26 mouse cellular contexts compared by ENCODE assay signal in genomic region chr7:79611901-79612300, GRCm38 (mm10). TPM values are rescaled to one million over a fixed set of nuclear protein-coding genes. Genes with fewer than 3 reads are reported as not detected.
A peak's percentile ranks its signal among the peaks of the same experiment; 100 is the strongest.
DNase-seq lines count a peak whose midpoint lies in the region; ATAC-seq lines count a peak whose summit lies in the region.
"Had no signal": no experiment of that assay in that cellular context is flagged by ENCODE, and none has a peak within 500 bp of the region (broad histone marks: within the 10 kb centered on the region; RNA-seq: fewer than 3 reads in every experiment).

No protein-coding gene starts in this region.

- 0 out of 2 replicates have a peak overlapping the region, but pooled peaks have one; percentile 40 for H3K27ac ChIP-seq in hindbrain, embryonic 10.5 days
- H3K27ac ChIP-seq in hindbrain, embryonic 11.5 days (ENCODE audit: low read depth, low read length) = no peak overlapping the region
- H3K27ac ChIP-seq in neural tube, embryonic 12.5 days = no peak overlapping the region
- no peak overlapping the region for H3K27ac ChIP-seq in neural tube, embryonic 15.5 days (replicated peaks)
- H3K27ac ChIP-seq: embryonic facial prominence, embryonic 10.5 days; limb, embryonic 12.5 days; macrophage; midbrain, embryonic 15.5 days had no signal

- no peaks in the 10 kb centered on the region for H3K36me3 ChIP-seq in hindbrain, embryonic 10.5 days
- H3K36me3 ChIP-seq in hindbrain, embryonic 11.5 days (ENCODE audit: control insufficient read depth, insufficient read depth, low read length) = no peaks in the 10 kb centered on the region
- no peaks in the 10 kb centered on the region for H3K36me3 ChIP-seq in neural tube, embryonic 12.5 days
- H3K36me3 ChIP-seq in neural tube, embryonic 15.5 days = no peaks in the 10 kb centered on the region
- H3K36me3 ChIP-seq: embryonic facial prominence, embryonic 10.5 days; limb, embryonic 12.5 days; midbrain, embryonic 15.5 days had no signal

- WGBS in hindbrain, embryonic 10.5 days = 72% methylated on average over 9 of the region's 9 CpGs
- 71% methylated on average over 9 of the region's 9 CpGs for WGBS in hindbrain, embryonic 11.5 days
- WGBS in neural tube, embryonic 12.5 days = 81% methylated on average over 9 of the region's 9 CpGs
- 76% methylated on average over 9 of the region's 9 CpGs for WGBS in neural tube, embryonic 15.5 days

- DNase-seq in gastrocnemius, adult 18-20 months (ENCODE audit: low spot score) = peak; percentile 19
- no peak for DNase-seq in gastrocnemius, postnatal 4 days (ENCODE audit: low spot score in 2 of 2)
- no peak for DNase-seq in hindbrain, embryonic 10.5 days (ENCODE audit: low spot score)
- no peak for DNase-seq in hindbrain, embryonic 11.5 days (ENCODE audit: low spot score)
- DNase-seq in adrenal gland, postnatal 10 days = no peak
- DNase-seq: adrenal gland, postnatal 36 days; cerebellum, adult 11-12 months; cerebellum, postnatal 10 days; heart, postnatal 36 days; kidney, adult 9 months; kidney, postnatal 14 days; layer of hippocampus, postnatal 36 days; liver, postnatal 0 days had no signal

- H3K4me3 ChIP-seq in hindbrain, embryonic 10.5 days = no peak overlapping the region
- H3K4me3 ChIP-seq in hindbrain, embryonic 11.5 days (ENCODE audit: low read depth, low read length) = no peak overlapping the region
- no peak overlapping the region for H3K4me3 ChIP-seq in neural tube, embryonic 12.5 days
- H3K4me3 ChIP-seq in neural tube, embryonic 15.5 days (replicated peaks) = no peak overlapping the region
- H3K4me3 ChIP-seq: embryonic facial prominence, embryonic 10.5 days; limb, embryonic 12.5 days; midbrain, embryonic 15.5 days had no signal

- no peak overlapping the region for H3K9ac ChIP-seq in hindbrain, embryonic 11.5 days (ENCODE audit: low read depth, low read length)
- H3K9ac ChIP-seq in neural tube, embryonic 12.5 days = peak overlapping the region; percentile 29; the same call in 1 of the 2 replicates
- no peak overlapping the region for H3K9ac ChIP-seq in neural tube, embryonic 15.5 days (replicated peaks)
- H3K9ac ChIP-seq: limb, embryonic 12.5 days; liver, postnatal 0 days; midbrain, embryonic 15.5 days had no signal

- H3K9me3 ChIP-seq in hindbrain, embryonic 10.5 days = no peaks in the 10 kb centered on the region
- H3K9me3 ChIP-seq in hindbrain, embryonic 11.5 days (ENCODE audit: control insufficient read depth, low read length) = no peaks in the 10 kb centered on the region
- H3K9me3 ChIP-seq in neural tube, embryonic 12.5 days = no peaks in the 10 kb centered on the region
- no peaks in the 10 kb centered on the region for H3K9me3 ChIP-seq in neural tube, embryonic 15.5 days (replicated peaks)
- H3K9me3 ChIP-seq: embryonic facial prominence, embryonic 10.5 days; limb, embryonic 12.5 days; midbrain, embryonic 15.5 days had no signal

- peaks cover 30% of the 10 kb centered on the region for H3K4me1 ChIP-seq in hindbrain, embryonic 10.5 days (replicated peaks)
- peaks cover 2% of the 10 kb centered on the region for H3K4me1 ChIP-seq in hindbrain, embryonic 11.5 days (replicated peaks; ENCODE audit: control insufficient read depth, insufficient read depth, low read length)
- peaks cover 8% of the 10 kb centered on the region for H3K4me1 ChIP-seq in neural tube, embryonic 12.5 days
- peaks cover 28% of the 10 kb centered on the region for H3K4me1 ChIP-seq in neural tube, embryonic 15.5 days

- H3K4me2 ChIP-seq in hindbrain, embryonic 11.5 days (replicated peaks; ENCODE audit: low read depth, low read length) = no peak overlapping the region
- no peak overlapping the region for H3K4me2 ChIP-seq in neural tube, embryonic 12.5 days (replicated peaks)
- H3K4me2 ChIP-seq in neural tube, embryonic 15.5 days = no peak overlapping the region
- H3K4me2 ChIP-seq: limb, embryonic 12.5 days; liver, embryonic 11.5 days; midbrain, embryonic 15.5 days had no signal

- peaks cover 96% of the 10 kb centered on the region for H3K27me3 ChIP-seq in hindbrain, embryonic 10.5 days (ENCODE audit: insufficient read depth, poor library complexity, severe bottlenecking)
- H3K27me3 ChIP-seq in hindbrain, embryonic 11.5 days (ENCODE audit: control insufficient read depth, insufficient read depth, low read length) = peaks cover 17% of the 10 kb centered on the region
- H3K27me3 ChIP-seq in neural tube, embryonic 12.5 days (replicated peaks) = peaks cover 23% of the 10 kb centered on the region
- H3K27me3 ChIP-seq in neural tube, embryonic 15.5 days (replicated peaks) = peaks cover 28% of the 10 kb centered on the region

- no peak for ATAC-seq in hindbrain, embryonic 11.5 days (ENCODE audit: low FRiP score)
- ATAC-seq in neural tube, embryonic 12.5 days (ENCODE audit: low FRiP score, low read depth) = no peak
- no peak for ATAC-seq in neural tube, embryonic 15.5 days (ENCODE audit: low FRiP score)
- ATAC-seq: liver, postnatal 0 days; lung, postnatal 0 days had no signal

RNA-seq across cellular contexts. Expression of gene Rhcg, which starts 5.6 kb away (rescaled TPM):
- not detected for total RNA-seq in gastrocnemius, adult 18-20 months (2021)
- not detected for total RNA-seq in gastrocnemius, postnatal 4 days (2021)
- polyA plus RNA-seq in hindbrain, embryonic 10.5 days (2016; fragmentation: Nextera tagmentation; extraction: Ambion mirVana) = 0.12 and 0.67 TPM in 2 replicates
- polyA plus RNA-seq in hindbrain, embryonic 11.5 days (2014; fragmentation: Nextera tagmentation; extraction: Ambion mirVana) = 1.4 and 2.7 TPM in 2 replicates
- 3.3 and 3.6 TPM in 2 replicates for polyA plus RNA-seq in neural tube, embryonic 12.5 days (2016; fragmentation: Nextera tagmentation; extraction: Ambion mirVana)
- polyA plus RNA-seq in neural tube, embryonic 15.5 days (2015; fragmentation: Nextera tagmentation; extraction: Ambion mirVana) = 5.4 and 6.5 TPM in 2 replicates
- total RNA-seq in adrenal gland, postnatal 10 days (2021) = under 1 TPM; 0.66 to 0.91 TPM
- total RNA-seq: heart, postnatal 36 days; neutrophil, adult 5-6 weeks had no signal
- polyA plus RNA-seq: heart, embryonic 14.5 days; limb, embryonic 12.5 days; liver, embryonic 11.5 days; macrophage; small intestine, adult 2 months; urinary bladder, adult 2 months had no signal

RNA-seq across cellular contexts. Expression of gene Ticrr, which starts 48.1 kb away (rescaled TPM):
- total RNA-seq in gastrocnemius, adult 18-20 months (2021) = not detected
- total RNA-seq in gastrocnemius, postnatal 4 days (2021) = 1 to 10 TPM; 4.7 to 5.0 TPM
- polyA plus RNA-seq in hindbrain, embryonic 10.5 days (2016; fragmentation: Nextera tagmentation; extraction: Ambion mirVana) = 16.1 and 16.5 TPM in 2 replicates
- 11.8 and 16.6 TPM in 2 replicates for polyA plus RNA-seq in hindbrain, embryonic 11.5 days (2014; fragmentation: Nextera tagmentation; extraction: Ambion mirVana)
- 9.1 TPM in 2 replicates for polyA plus RNA-seq in neural tube, embryonic 12.5 days (2016; fragmentation: Nextera tagmentation; extraction: Ambion mirVana)
- polyA plus RNA-seq in neural tube, embryonic 15.5 days (2015; fragmentation: Nextera tagmentation; extraction: Ambion mirVana) = 1.4 and 3.2 TPM in 2 replicates
- total RNA-seq in adrenal gland, postnatal 10 days (2021) = 1 to 10 TPM; 2.3 to 3.7 TPM
- total RNA-seq: layer of hippocampus, adult 18-20 months had no signal
